Mouse (Mus musculus): Measurements from ENCODE around the gene Gm17078. TPM values are rescaled to one million over a fixed set of nuclear protein-coding genes. Genes with fewer than 3 reads are reported as not detected.
"Not testable (repeated sequence)": the region's sequence is repeated elsewhere in the genome, so short reads cannot be mapped to it uniquely, and the experiment has no call there.

Gm17078 gene
- not detected for total RNA-seq (2021)
- long read RNA-seq, experiment 1: 0 reads
- long read RNA-seq, experiment 2: 0 reads

- no peak for TF ChIP-seq CTCF (conservative IDR thresholded peaks at IDR 0.05)
Observed at GRCm38 (mm10) chr14:51611210-51611609, at the start of gene Gm17078. Gene Gm17078 (minus strand): TSS chr14:51611310.

GRCm38 (mm10) chr14:51635566-51635965, 24.5 kb upstream of the Gm17078 start, which contains the start of gene Gm4181:
Gene Gm4181 (minus strand): TSS chr14:51635666.
- DNase-seq (ENCODE audit: low spot score in 2 of 2); H3K4me3 ChIP-seq; H3K27ac ChIP-seq: not testable (repeated sequence)

More at GRCm38 (mm10) chr14:51611210-51611609, at the start of gene Gm17078:
- Histone ChIP-seq H3K4me3 (no peak within 1 kb of the TSS), H3K27ac (no peak within 1 kb of the TSS)
- DNase-seq (ENCODE audit: low spot score in 2 of 2): no peak

GRCm38 (mm10) chr14:51632426-51632825, 21.3 kb upstream of the Gm17078 start:
- peak in 1 of 2 experiments; percentile 14 for DNase-seq (ENCODE audit: low spot score in 2 of 2)
- H3K4me3 ChIP-seq, H3K27ac ChIP-seq: not testable (repeated sequence)

- DNase-seq (ENCODE audit: low spot score in 2 of 2); H3K27ac ChIP-seq; H3K4me3 ChIP-seq: not testable (repeated sequence)
Observed at GRCm38 (mm10) chr14:51592039-51592438, 19.1 kb downstream of the Gm17078 start, which contains the start of gene Gm17174. Gene Gm17174 (minus strand): TSS chr14:51592139.

- H3K27ac ChIP-seq; H3K4me3 ChIP-seq; DNase-seq (ENCODE audit: low spot score in 2 of 2): not testable (repeated sequence)
Observed at GRCm38 (mm10) chr14:51573963-51574362, 37.1 kb downstream of the Gm17078 start, which contains the start of gene Gm17175. Gene Gm17175 (minus strand): TSS chr14:51574063.

Other genes with a start within 250 kb of the Gm17078 start
- not detected for gene Gm7247, start 249.6 kb downstream of the Gm17078 start, total RNA-seq (2021)
- gene Vmn2r88, start 200.5 kb downstream of the Gm17078 start, total RNA-seq (2021): not detected
- not detected for gene Vmn2r89, start 159.5 kb downstream of the Gm17078 start, total RNA-seq (2021)
- not detected for gene Gm5622, start 58.5 kb downstream of the Gm17078 start, total RNA-seq (2021)
- not detected for gene Gm17175, start 37.2 kb downstream of the Gm17078 start, total RNA-seq (2021)
- gene Gm17174, start 19.2 kb downstream of the Gm17078 start, total RNA-seq (2021): not detected
- gene Gm4181, start 24.4 kb upstream of the Gm17078 start, total RNA-seq (2021): not detected
- gene Gm17079, start 84.2 kb upstream of the Gm17078 start, total RNA-seq (2021): not detected
- not detected for gene Gm5800, start 105.9 kb upstream of the Gm17078 start, total RNA-seq (2021)
- gene Ang4, start 162.3 kb upstream of the Gm17078 start, total RNA-seq (2021): not detected
- not detected for gene AY358078, start 188.7 kb upstream of the Gm17078 start, total RNA-seq (2021)
- gene Ear6, start 242.4 kb upstream of the Gm17078 start, total RNA-seq (2021): not detected

All from layer of hippocampus, adult 2 months (tissue).